Mouse (Mus musculus) cerebellum, adult (tissue): Measurements from ENCODE around the gene Ugt2b37.
"Not testable (repeated sequence)": the region's sequence is repeated elsewhere in the genome, so short reads cannot be mapped to it uniquely, and the experiment has no call there.

Experiments
- ATAC-seq: cut with Nextera tagmentation; 2 replicates; pipeline ENCODE4 v1.9.2; 2017; ENCODE audit warnings: mild to moderate bottlenecking, moderate library complexity, mixed read lengths; ENCODE audit not compliant: insufficient number of reproducible peaks, low FRiP score, low TSS enrichment

Ugt2b37 gene

DNA sequence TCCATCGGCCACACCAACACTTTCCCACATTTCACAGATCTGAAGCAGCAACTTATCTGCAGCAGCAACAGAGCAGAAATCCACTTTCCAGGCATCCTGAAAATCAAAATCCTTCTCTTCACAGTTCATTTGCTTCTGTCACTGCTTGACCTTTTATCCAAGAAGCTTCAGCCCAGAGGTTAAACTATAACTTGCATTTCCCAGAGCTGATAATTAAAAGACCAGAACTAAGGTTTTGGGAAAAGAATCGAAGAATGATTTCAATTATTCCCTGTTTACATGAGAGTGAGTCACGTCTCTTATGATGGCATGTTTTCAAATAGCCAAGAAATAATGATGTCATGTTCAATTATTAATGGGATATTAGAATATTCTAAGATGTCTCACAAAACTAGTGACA is at the start of gene Ugt2b37:
TSS of gene Ugt2b37 (minus strand) at position 129 of the 400 bp plus-strand sequence.
- not testable (repeated sequence) for ATAC-seq

DNA sequence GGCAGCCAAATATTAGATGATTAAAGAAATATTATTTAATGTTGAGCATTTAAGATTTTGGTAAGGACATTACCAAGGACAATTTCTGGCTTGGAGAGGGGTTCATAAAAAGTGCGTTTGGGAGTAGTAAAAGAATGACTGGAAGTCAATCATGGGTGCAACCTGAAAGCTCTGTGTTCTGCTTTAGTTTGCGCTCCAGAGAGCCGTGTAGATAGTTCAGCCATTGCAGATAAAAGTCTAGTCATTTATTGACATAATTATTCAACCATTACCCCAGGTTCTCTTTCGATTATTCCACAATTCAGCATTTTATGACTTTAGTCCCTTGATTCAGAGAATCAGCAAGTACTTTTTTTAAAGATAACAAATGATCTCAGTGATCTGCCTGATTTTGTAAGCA is 31.6 kb upstream of the Ugt2b37 start:
- ATAC-seq = not testable (repeated sequence)

DNA sequence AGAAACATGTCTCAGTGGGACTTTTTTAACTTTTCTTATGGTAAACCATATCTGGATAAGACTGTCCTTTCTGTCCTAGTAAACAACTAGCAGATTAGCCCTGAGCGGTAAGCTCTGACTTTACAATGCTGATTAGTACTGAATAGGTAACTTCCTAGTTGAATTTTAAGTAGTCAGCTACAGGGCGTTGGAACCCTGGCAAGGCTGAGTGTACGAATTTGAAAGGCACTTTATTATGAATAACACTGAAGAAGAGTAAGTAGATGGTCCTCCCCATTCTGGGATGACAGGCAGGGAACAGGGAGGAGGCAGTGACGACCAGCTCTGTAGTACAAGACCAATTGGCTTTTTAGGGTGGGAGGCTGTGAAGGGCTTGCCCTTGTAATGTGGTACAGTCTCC is 21.4 kb upstream of the Ugt2b37 start:
- not testable (repeated sequence) for ATAC-seq

DNA sequence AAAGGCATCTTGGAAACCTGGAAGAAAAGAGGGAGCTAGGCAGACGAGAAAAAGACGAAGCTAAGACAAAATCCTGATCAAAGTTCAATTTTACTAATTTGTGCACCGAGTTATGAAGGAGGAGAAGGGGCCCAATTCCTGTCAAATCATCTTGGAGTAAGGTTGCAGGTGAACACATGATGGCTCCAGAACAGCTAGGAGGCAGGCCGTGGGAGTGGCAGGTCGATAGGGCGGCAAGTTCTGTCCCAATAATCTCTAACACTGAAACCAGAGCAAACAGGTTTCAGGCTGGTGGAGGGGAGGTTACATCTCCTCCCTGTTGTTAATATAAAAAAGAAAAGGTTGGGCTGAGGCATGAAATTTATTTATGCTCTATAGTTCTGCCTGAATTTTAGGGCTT is 21.0 kb upstream of the Ugt2b37 start:
- no peak for ATAC-seq

DNA sequence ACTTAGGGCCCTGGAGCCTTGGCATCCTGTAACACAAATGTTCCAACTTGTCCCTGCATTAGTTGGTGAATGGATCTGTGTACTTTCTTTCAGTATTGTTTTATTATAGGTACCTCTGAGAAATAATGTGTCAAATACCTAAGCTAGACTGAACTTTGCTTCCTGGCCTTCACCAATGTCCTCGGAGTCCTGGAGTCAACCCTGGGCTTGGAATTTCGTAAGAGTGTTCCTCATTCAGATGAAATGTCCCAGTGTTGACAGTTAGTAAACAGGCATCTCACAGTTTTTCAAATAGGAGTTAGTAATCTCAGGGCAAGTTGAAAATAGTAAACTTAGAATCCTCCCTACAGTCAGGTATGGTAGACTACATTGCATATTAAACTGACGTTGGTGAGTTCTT is 1.2 kb upstream of the Ugt2b37 start:
- ATAC-seq = no peak

DNA sequence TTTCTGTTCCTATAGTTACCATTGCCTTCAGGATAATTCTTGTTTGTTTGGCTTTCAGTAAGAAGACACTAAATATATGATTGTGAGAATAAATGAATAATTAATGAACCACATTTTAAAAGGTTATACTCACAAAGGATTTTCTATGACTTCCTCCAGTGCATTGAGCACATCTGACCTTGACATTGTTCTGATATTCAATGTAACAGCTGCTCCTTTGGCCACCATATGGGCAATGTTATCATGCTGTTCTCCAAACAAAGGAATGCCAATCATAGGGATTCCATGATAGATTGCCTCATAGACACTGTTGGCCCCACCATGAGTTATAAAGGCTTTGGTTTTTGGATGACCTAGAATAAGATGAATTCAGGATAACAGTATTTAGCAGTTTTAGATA is 12.5 kb downstream of the Ugt2b37 start:
- not testable (repeated sequence) for ATAC-seq

DNA sequence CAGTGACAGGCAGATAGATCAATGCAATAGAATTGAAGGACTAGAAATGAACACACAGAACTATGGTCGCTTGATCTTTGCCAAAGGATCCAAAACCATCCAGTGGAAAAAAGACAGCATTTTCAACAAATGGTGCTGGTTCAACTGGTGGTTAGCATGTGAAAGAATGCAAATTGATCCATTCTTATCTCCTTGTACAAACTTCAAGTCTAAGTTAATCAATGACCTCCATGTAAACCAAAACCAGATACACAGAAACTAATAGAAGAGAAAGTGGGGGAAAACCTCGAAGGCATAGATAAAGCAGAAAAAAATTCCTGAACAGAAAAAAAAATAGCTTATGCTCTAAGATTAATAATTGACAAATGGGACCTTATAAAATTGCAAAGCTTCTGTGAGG is 58.2 kb downstream of the Ugt2b37 start:
- ATAC-seq = not testable (repeated sequence)
